Mouse (Mus musculus) frontal cortex, adult 2 months (tissue): ENCODE results near the gene Ccdc33. TPM values are rescaled to one million over a fixed set of nuclear protein-coding genes. Genes with fewer than 3 reads are reported as not detected.

Source experiments
- DNase-seq, 2 experiments: peaks; one replicate each; pipeline ENCODE4 v3.0.0; 2022; ENCODE audit warnings: low spot score in 1 of 2; ENCODE audit errors: extremely low spot score in 1 of 2
- polyA plus RNA-seq: library from polyadenylated mRNA; depleted of rRNA; stranded (reverse); fragments of >200 nt; gene quantifications from 2 replicates; pipeline ENCODE4 v1.2.3, GENCODE M21; 2012

Ccdc33 gene
- polyA plus RNA-seq, 1 experiment = 1.4 TPM

- DNase-seq = peak; percentile 64 to 84
Measured at GRCm38 (mm10) chr9:58053102-58053501, 65.5 kb downstream of the Ccdc33 start.

GRCm38 (mm10) chr9:58051937-58052336, 66.7 kb downstream of the Ccdc33 start:
- DNase-seq = no peak

- no peak for DNase-seq
Measured at GRCm38 (mm10) chr9:58049861-58050260, 68.8 kb downstream of the Ccdc33 start.

- DNase-seq = no peak
Measured at GRCm38 (mm10) chr9:58049186-58049585, 69.4 kb downstream of the Ccdc33 start.

- no peak for DNase-seq
Measured at GRCm38 (mm10) chr9:58048621-58049020, 70.0 kb downstream of the Ccdc33 start.

GRCm38 (mm10) chr9:58047061-58047460, 71.6 kb downstream of the Ccdc33 start:
- no peak for DNase-seq

- no peak for DNase-seq
Measured at GRCm38 (mm10) chr9:58045646-58046045, 73.0 kb downstream of the Ccdc33 start.

- DNase-seq = no peak
Measured at GRCm38 (mm10) chr9:58044828-58045227, 73.8 kb downstream of the Ccdc33 start.

GRCm38 (mm10) chr9:58043496-58044017, 75.1 kb downstream of the Ccdc33 start:
- DNase-seq = no peak

GRCm38 (mm10) chr9:58042391-58042790, 76.2 kb downstream of the Ccdc33 start:
- DNase-seq = no peak

- no peak for DNase-seq
Measured at GRCm38 (mm10) chr9:58040977-58041376, 77.6 kb downstream of the Ccdc33 start.

- peak; percentile 29 to 88 for DNase-seq
Measured at GRCm38 (mm10) chr9:58038500-58039168, 80.0 kb downstream of the Ccdc33 start.

- no peak for DNase-seq
Measured at GRCm38 (mm10) chr9:58036961-58037360, 81.7 kb downstream of the Ccdc33 start.

- DNase-seq = peak in 1 of 2 experiments; percentile 49
Measured at GRCm38 (mm10) chr9:58035951-58036698, 82.5 kb downstream of the Ccdc33 start.

GRCm38 (mm10) chr9:58035519-58035918, 83.1 kb downstream of the Ccdc33 start:
- peak; percentile 52 to 66 for DNase-seq

GRCm38 (mm10) chr9:58031895-58032294, 86.7 kb downstream of the Ccdc33 start:
- DNase-seq = no peak

- no peak for DNase-seq
Measured at GRCm38 (mm10) chr9:58029635-58030034, 89.0 kb downstream of the Ccdc33 start.

GRCm38 (mm10) chr9:58028841-58029240, 89.8 kb downstream of the Ccdc33 start:
- DNase-seq = no peak

GRCm38 (mm10) chr9:58027426-58028180, 91.0 kb downstream of the Ccdc33 start:
- DNase-seq = no peak

GRCm38 (mm10) chr9:58025995-58026394, 92.6 kb downstream of the Ccdc33 start:
- DNase-seq = no peak

- DNase-seq = no peak
Measured at GRCm38 (mm10) chr9:58018385-58018784, 100.2 kb downstream of the Ccdc33 start.
